Mouse (Mus musculus) testis, adult 2 months (tissue): Measurements from ENCODE around the gene Usp39.

Source experiments
- CTCF ChIP-seq: fragments of 200-500 bp; IDR thresholded peaks from 2 replicates; pipeline ENCODE4 v1.5.1; 2012; ENCODE audit warnings: low read depth, mild to moderate bottlenecking, inconsistent platforms, low read length, moderate library complexity; ENCODE audit not compliant: control insufficient read depth, insufficient read depth, insufficient replicate concordance
- POLR2A ChIP-seq: fragments of 200-500 bp; IDR thresholded peaks from 2 replicates; pipeline ENCODE4 v1.6.1; 2012; ENCODE audit warnings: low read depth, mild to moderate bottlenecking, inconsistent platforms, low read length, moderate library complexity; ENCODE audit not compliant: control insufficient read depth

- no peak for TF ChIP-seq CTCF
- no peak for TF ChIP-seq POLR2A
Observed at GRCm38 (mm10) chr6:72389471-72389940, 44.5 kb upstream of the Usp39 start.
